Mouse (Mus musculus) liver, embryonic 14.5 days (tissue): ENCODE data around the gene Gm36028.

Experiments
- CTCF ChIP-seq: IDR thresholded peaks from 2 replicates; pipeline ENCODE4 v1.5.1; 2016; ENCODE audit warnings: antibody characterized with exemption, low read depth, control low read depth
- EP300 ChIP-seq: IDR thresholded peaks from 2 replicates; pipeline ENCODE4 v1.6.1; 2016; ENCODE audit warnings: antibody characterized with exemption, low read depth

- TF ChIP-seq CTCF, result no peak
- no peak for TF ChIP-seq EP300
Observed at GRCm38 (mm10) chr16:37868506-37869469, 7.8 kb upstream of the Gm36028 start.
